Mouse (Mus musculus) embryonic facial prominence, embryonic 15.5 days (tissue): ENCODE measurements around the gene Rnf10. TPM values are rescaled to one million over a fixed set of nuclear protein-coding genes. Genes with fewer than 3 reads are reported as not detected.

Experiments used
- ATAC-seq: fragments of 200-750 bp; cut with Nextera tagmentation; 2 replicates; pipeline ENCODE4 v1.8.0; 2017; ENCODE audit warnings: low read depth, moderate TSS enrichment; ENCODE audit not compliant: insufficient number of reproducible peaks, low FRiP score, low TSS enrichment
- H3K27ac ChIP-seq: fragments of 300-500 bp; sonication (generic); replicated peaks from 2 replicates; pipeline ENCODE4 v1.5.1; 2015; ENCODE audit warnings: mild to moderate bottlenecking, inconsistent platforms
- H3K27me3 ChIP-seq: fragments of 300-500 bp; sonication (generic); 2 replicates; pipeline ENCODE4 v1.6.1; 2015; ENCODE audit warnings: inconsistent platforms
- H3K36me3 ChIP-seq: fragments of 300-500 bp; sonication (generic); 2 replicates; pipeline ENCODE4 v1.6.1; 2015; ENCODE audit warnings: mild to moderate bottlenecking, inconsistent platforms
- H3K4me1 ChIP-seq: fragments of 300-500 bp; sonication (generic); 2 replicates; pipeline ENCODE4 v1.6.1; 2015; ENCODE audit warnings: inconsistent platforms
- H3K4me2 ChIP-seq: fragments of 300-500 bp; sonication (generic); replicated peaks from 2 replicates; pipeline ENCODE4 v1.6.1; 2015; ENCODE audit warnings: mild to moderate bottlenecking, inconsistent platforms
- H3K4me3 ChIP-seq: fragments of 300-500 bp; sonication (generic); replicated peaks from 2 replicates; pipeline ENCODE4 v1.5.1; 2015; ENCODE audit warnings: mild to moderate bottlenecking, inconsistent platforms
- H3K9ac ChIP-seq: fragments of 300-500 bp; sonication (generic); 2 replicates; pipeline ENCODE4 v1.6.1; 2015; ENCODE audit warnings: inconsistent platforms
- H3K9me3 ChIP-seq: fragments of 300-500 bp; sonication (generic); replicated peaks from 2 replicates; pipeline ENCODE4 v1.6.1; 2016; ENCODE audit warnings: inconsistent platforms
- WGBS: fragments of 180-500 bp; shearing (Covaris S2); methylation state at CpG from one replicate; pipeline ENCODE4 v1.1.7; 2015; 5-methylcytosine and 5-hydroxymethylcytosine counted together
- polyA plus RNA-seq: library from polyadenylated mRNA; unstranded; fragments of >200 nt; fragmentation: Nextera tagmentation; extraction: Ambion mirVana; gene quantifications from 2 replicates; pipeline ENCODE4 v1.2.1, GENCODE M21; 2015

Rnf10 gene
- polyA plus RNA-seq, 1 experiment from 2014 or later, result 170 TPM

- 85% methylated on average over 1 of the region's 1 CpGs for WGBS
- no peaks in the 10 kb centered on the region for H3K36me3 ChIP-seq
- no peak overlapping the region for H3K4me2 ChIP-seq
- no peak overlapping the region for H3K9ac ChIP-seq
- H3K9me3 ChIP-seq, result no peaks in the 10 kb centered on the region
- H3K4me3 ChIP-seq, result no peak overlapping the region
- H3K27ac ChIP-seq, result no peak overlapping the region
- no peaks in the 10 kb centered on the region for H3K27me3 ChIP-seq
- H3K4me1 ChIP-seq, result peaks cover 22% of the 10 kb centered on the region
- ATAC-seq, result no peak
These were observed 2.1 kb upstream of the Rnf10 start for GRCm38 (mm10) chr5:115274771-115275170.

GRCm38 (mm10) chr5:115274353-115274752, 1.7 kb upstream of the Rnf10 start:
- no peak overlapping the region for H3K4me2 ChIP-seq
- H3K27ac ChIP-seq, result no peak overlapping the region
- no peaks in the 10 kb centered on the region for H3K27me3 ChIP-seq
- ATAC-seq, result no peak
- no peaks in the 10 kb centered on the region for H3K9me3 ChIP-seq
- H3K4me1 ChIP-seq, result peaks cover 26% of the 10 kb centered on the region
- 61% methylated on average over 1 of the region's 1 CpGs for WGBS
- no peaks in the 10 kb centered on the region for H3K36me3 ChIP-seq
- H3K4me3 ChIP-seq, result no peak overlapping the region
- no peak overlapping the region for H3K9ac ChIP-seq

GRCm38 (mm10) chr5:115273549-115274135, 944 bp upstream of the Rnf10 start:
- peak overlapping the region; percentile 53; the same call in 1 of the 2 replicates for H3K4me2 ChIP-seq
- H3K36me3 ChIP-seq, result no peaks in the 10 kb centered on the region
- H3K4me1 ChIP-seq, result peaks cover 33% of the 10 kb centered on the region
- no peak for ATAC-seq
- no peaks in the 10 kb centered on the region for H3K9me3 ChIP-seq
- H3K9ac ChIP-seq, result no peak overlapping the region
- H3K27ac ChIP-seq, result peak overlapping the region; percentile 87
- no peak overlapping the region; the same call in 1 of the 2 replicates for H3K4me3 ChIP-seq
- no peaks in the 10 kb centered on the region for H3K27me3 ChIP-seq
- WGBS, result 68% methylated on average over 6 of the region's 6 CpGs

GRCm38 (mm10) chr5:115271931-115272811, 527 bp downstream of the Rnf10 start:
- Histone ChIP-seq H3K4me2 (peak overlapping the region; percentile 53), H3K27me3 (no peaks in the 10 kb centered on the region), H3K9me3 (no peaks in the 10 kb centered on the region), H3K27ac (peak overlapping the region; percentile 87), H3K9ac (peak overlapping the region; percentile 98), H3K36me3 (0 out of 2 replicates have a peak, but pooled peaks cover 3% of the 10 kb centered on the region), H3K4me3 (peak overlapping the region; percentile 100), H3K4me1 (peaks cover 43% of the 10 kb centered on the region)
- ATAC-seq, result no peak
- under 1% methylated on average over 76 of the region's 77 CpGs for WGBS

GRCm38 (mm10) chr5:115269969-115270368, 2.7 kb downstream of the Rnf10 start:
- no peaks in the 10 kb centered on the region for H3K27me3 ChIP-seq
- H3K36me3 ChIP-seq, result 0 out of 2 replicates have a peak, but pooled peaks cover 9% of the 10 kb centered on the region
- no peak overlapping the region for H3K4me2 ChIP-seq
- peaks cover 51% of the 10 kb centered on the region for H3K4me1 ChIP-seq
- WGBS, result 93% methylated on average over 1 of the region's 1 CpGs
- H3K9me3 ChIP-seq, result no peaks in the 10 kb centered on the region
- no peak overlapping the region for H3K27ac ChIP-seq
- H3K9ac ChIP-seq, result no peak overlapping the region
- no peak for ATAC-seq
- H3K4me3 ChIP-seq, result 0 out of 2 replicates have a peak overlapping the region, but pooled peaks have one; percentile 100

GRCm38 (mm10) chr5:115268266-115268665, 4.4 kb downstream of the Rnf10 start:
- Histone ChIP-seq H3K9ac (no peak overlapping the region), H3K27ac (no peak overlapping the region), H3K4me3 (no peak overlapping the region), H3K27me3 (no peaks in the 10 kb centered on the region), H3K36me3 (0 out of 2 replicates have a peak, but pooled peaks cover 9% of the 10 kb centered on the region), H3K9me3 (no peaks in the 10 kb centered on the region), H3K4me2 (no peak overlapping the region), H3K4me1 (peaks cover 48% of the 10 kb centered on the region)
- ATAC-seq, result no peak
- 65% methylated on average over 3 of the region's 3 CpGs for WGBS

- Histone ChIP-seq H3K27me3 (no peaks in the 10 kb centered on the region), H3K36me3 (peaks cover 15% of the 10 kb centered on the region), H3K4me1 (peaks cover 44% of the 10 kb centered on the region), H3K9ac (no peak overlapping the region), H3K27ac (no peak overlapping the region), H3K4me2 (no peak overlapping the region), H3K9me3 (no peaks in the 10 kb centered on the region), H3K4me3 (no peak overlapping the region)
- 83% methylated on average over 3 of the region's 3 CpGs for WGBS
- no peak for ATAC-seq
These were observed 5.1 kb downstream of the Rnf10 start for GRCm38 (mm10) chr5:115267469-115268045.

GRCm38 (mm10) chr5:115266787-115267468, 5.8 kb downstream of the Rnf10 start:
- 83% methylated on average over 8 of the region's 8 CpGs for WGBS
- Histone ChIP-seq H3K27me3 (no peaks in the 10 kb centered on the region), H3K27ac (no peak overlapping the region), H3K36me3 (peaks cover 20% of the 10 kb centered on the region), H3K9ac (no peak overlapping the region), H3K4me1 (peaks cover 44% of the 10 kb centered on the region), H3K9me3 (no peaks in the 10 kb centered on the region), H3K4me2 (no peak overlapping the region), H3K4me3 (no peak overlapping the region)
- no peak for ATAC-seq

- no peak overlapping the region for H3K9ac ChIP-seq
These were observed 6.4 kb downstream of the Rnf10 start for GRCm38 (mm10) chr5:115266340-115266739.

GRCm38 (mm10) chr5:115262502-115263291, 10.0 kb downstream of the Rnf10 start:
- WGBS, result 83% methylated on average over 14 of the region's 14 CpGs
- peaks cover 47% of the 10 kb centered on the region for H3K36me3 ChIP-seq

More at GRCm38 (mm10) chr5:115266340-115266739, 6.4 kb downstream of the Rnf10 start:
- Histone ChIP-seq H3K4me1 (peaks cover 44% of the 10 kb centered on the region), H3K9me3 (no peaks in the 10 kb centered on the region), H3K36me3 (peaks cover 20% of the 10 kb centered on the region), H3K4me3 (no peak overlapping the region), H3K27me3 (no peaks in the 10 kb centered on the region), H3K27ac (no peak overlapping the region), H3K4me2 (no peak overlapping the region)
- no peak for ATAC-seq
- WGBS, result 89% methylated on average over 5 of the region's 5 CpGs

More at GRCm38 (mm10) chr5:115262502-115263291, 10.0 kb downstream of the Rnf10 start:
- Histone ChIP-seq H3K27me3 (no peaks in the 10 kb centered on the region), H3K27ac (no peak overlapping the region), H3K9ac (no peak overlapping the region), H3K4me2 (no peak overlapping the region), H3K4me3 (no peak overlapping the region), H3K9me3 (no peaks in the 10 kb centered on the region), H3K4me1 (0 out of 2 replicates have a peak, but pooled peaks cover 13% of the 10 kb centered on the region)
- ATAC-seq, result no peak
